Mouse (Mus musculus) embryonic fibroblast, embryonic 13.5 days (primary cell): ENCODE data around the gene Sh3bgrl2. TPM values are rescaled to one million over a fixed set of nuclear protein-coding genes. Genes with fewer than 3 reads are reported as not detected.

ENCODE experiments used
- H3K27ac ChIP-seq: 2 replicates; pipeline ENCODE4 v1.5.1; 2012; ENCODE audit warnings: low read length, control low read depth, inconsistent platforms; ENCODE audit not compliant: insufficient read depth
- H3K4me1 ChIP-seq: 2 replicates; pipeline ENCODE4 v1.6.1; 2011; ENCODE audit warnings: low read length; ENCODE audit not compliant: control insufficient read depth, insufficient read depth
- H3K4me3 ChIP-seq: 2 replicates; pipeline ENCODE4 v1.5.1; 2011; ENCODE audit warnings: mild to moderate bottlenecking, control low read depth, low read length; ENCODE audit not compliant: insufficient read depth
- CTCF ChIP-seq: IDR thresholded peaks from 2 replicates; pipeline ENCODE4 v1.5.1; 2011; ENCODE audit warnings: mild to moderate bottlenecking, control low read depth, low read length, moderate library complexity, borderline replicate concordance; ENCODE audit not compliant: insufficient read depth
- POLR2A ChIP-seq: IDR thresholded peaks from 2 replicates; pipeline ENCODE4 v1.6.1; 2011; ENCODE audit warnings: low read depth, mild to moderate bottlenecking, control low read depth, low read length, moderate library complexity
- polyA plus RNA-seq: library from polyadenylated mRNA; stranded (reverse); fragments of >200 nt; gene quantifications from 2 replicates; pipeline ENCODE4 v1.2.4, GENCODE M21; 2011; ENCODE audit warnings: low read depth; ENCODE audit not compliant: missing spikeins, insufficient read length

Sh3bgrl2 gene
- polyA plus RNA-seq, 1 experiment = 18.4 TPM

DNA sequence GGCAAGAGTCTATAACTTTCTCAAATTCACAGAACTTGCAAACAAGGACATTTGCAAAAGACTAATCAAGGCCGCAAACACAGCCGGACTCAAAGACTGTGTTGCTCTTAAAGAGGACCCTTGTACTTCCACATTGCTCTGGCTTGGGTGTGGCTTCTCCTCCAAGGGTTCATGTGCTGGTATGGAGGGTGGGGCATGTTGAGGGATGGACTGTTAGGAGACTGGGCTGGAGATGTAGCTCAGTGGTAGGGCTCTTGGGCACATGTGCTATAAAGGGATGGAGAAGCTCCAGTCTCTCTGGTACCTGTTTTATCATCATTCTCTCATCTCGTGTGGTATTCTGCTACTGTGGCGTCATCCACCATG lies 7.7 kb upstream of the Sh3bgrl2 start:
- H3K4me1 ChIP-seq = no peaks in the 10 kb centered on the region
- H3K27ac ChIP-seq = no peak overlapping the region
- no peak overlapping the region for H3K4me3 ChIP-seq
- TF ChIP-seq CTCF (no peak), POLR2A (no peak)

DNA sequence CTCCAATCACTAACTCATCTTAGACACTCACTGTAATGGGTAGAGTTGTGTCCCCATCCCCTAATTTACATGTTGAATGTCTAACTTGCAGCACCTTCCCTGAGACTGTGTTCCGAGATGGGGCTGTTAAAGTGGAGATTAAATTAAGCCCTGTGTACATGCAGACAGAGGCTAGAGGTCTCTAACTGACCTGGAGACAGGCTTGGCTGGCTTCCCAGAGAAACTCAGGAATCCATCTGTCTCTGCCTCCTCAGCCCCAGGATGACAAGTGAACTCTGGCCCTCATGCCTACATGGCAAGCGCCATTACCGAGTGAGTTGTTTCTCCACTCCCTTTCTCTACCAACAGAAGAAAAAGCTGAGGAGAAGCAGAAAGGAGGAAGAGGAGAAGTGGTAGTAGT lies 7.2 kb upstream of the Sh3bgrl2 start:
- Histone ChIP-seq H3K4me1 (no peaks in the 10 kb centered on the region), H3K4me3 (no peak overlapping the region), H3K27ac (no peak overlapping the region)
- no peak for TF ChIP-seq POLR2A

DNA sequence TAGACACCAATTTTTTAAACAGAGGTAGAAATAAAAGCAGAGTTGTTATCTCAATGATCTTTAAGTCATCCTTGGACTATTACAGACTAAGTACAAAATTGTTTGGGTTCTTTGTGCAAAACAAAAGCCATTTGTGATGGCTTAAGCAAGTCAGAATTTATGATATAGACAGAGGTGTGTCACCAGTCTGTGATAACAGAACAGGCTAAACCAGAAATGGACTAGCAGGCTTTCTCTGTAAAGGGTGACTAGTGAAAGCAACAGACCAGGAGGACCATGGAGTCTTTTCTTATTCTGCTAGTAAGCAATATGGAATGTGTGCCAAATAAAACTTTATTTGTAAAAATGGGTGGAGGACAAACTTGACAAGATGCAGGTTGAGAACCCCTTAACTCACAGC lies 2.9 kb upstream of the Sh3bgrl2 start:
- Histone ChIP-seq H3K27ac (no peak overlapping the region), H3K4me3 (no peak overlapping the region), H3K4me1 (no peaks in the 10 kb centered on the region)
- TF ChIP-seq POLR2A = no peak
- TF ChIP-seq CTCF = no peak

DNA sequence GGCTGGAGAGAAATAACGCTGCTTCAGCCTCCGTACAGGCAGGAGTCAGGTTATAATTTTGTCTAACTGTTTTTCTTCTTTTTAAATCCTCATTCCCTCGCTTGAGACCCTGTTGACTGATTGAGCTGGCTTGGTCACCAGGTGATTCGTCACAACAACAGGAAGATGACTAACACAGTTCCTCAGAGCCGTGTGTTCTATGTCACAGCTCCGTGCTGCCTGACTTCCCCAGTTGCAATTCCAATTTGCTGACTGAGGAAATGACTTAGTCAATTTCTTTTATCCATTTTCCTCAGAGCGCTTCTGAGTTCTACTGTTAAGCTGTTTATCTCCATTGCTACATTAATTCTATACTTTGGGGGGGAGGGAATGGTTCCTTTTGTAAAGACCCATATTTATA lies 1.8 kb upstream of the Sh3bgrl2 start:
- no peak overlapping the region for H3K4me3 ChIP-seq
- TF ChIP-seq CTCF (no peak), POLR2A (no peak)
- H3K27ac ChIP-seq = no peak overlapping the region
- H3K4me1 ChIP-seq = no peaks in the 10 kb centered on the region; the same call in 1 of the 2 replicates

DNA sequence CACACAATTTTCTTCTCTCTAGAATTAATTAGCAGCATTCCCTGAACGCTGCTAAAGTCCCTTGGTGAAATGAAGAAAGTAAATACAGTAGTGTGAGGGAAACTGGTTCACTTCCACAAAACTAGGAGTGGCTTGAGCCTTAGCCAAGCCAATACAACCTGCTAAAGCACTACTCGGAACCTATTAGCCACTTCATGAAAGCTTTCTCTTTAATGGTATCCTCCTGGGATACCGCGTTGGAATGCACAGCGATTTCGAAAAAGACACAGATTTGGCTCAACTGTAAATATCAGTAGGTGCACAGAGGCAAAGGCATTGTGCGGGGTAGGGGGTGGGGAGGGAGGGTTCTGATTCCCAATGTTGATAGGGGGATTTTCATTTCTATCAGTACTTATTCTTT lies 898 bp upstream of the Sh3bgrl2 start:
- TF ChIP-seq POLR2A (no peak), CTCF (no peak)

DNA sequence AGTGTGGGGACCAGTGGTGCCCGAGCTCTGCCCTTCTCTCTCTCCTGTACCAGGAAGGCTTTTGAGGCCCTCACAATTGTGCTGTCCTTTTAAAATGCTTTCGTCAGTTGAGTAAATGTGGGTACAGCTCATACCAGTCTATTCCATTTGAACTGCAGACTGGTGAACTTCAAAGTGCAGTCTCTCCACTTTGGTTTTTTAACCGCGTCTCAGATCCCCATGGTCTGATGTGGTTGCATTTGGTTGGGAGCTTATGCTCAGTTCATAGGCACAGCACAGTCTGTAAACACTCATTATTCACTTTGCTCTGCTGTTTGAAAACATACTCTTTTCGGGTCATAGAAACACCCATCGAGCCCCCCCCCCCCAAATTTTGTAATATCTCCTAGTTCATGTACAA lies 1.7 kb downstream of the Sh3bgrl2 start:
- H3K4me3 ChIP-seq = no peak overlapping the region
- TF ChIP-seq CTCF (no peak), POLR2A (no peak)
- H3K27ac ChIP-seq = no peak overlapping the region
- no peaks in the 10 kb centered on the region; the same call in 1 of the 2 replicates for H3K4me1 ChIP-seq

More for the DNA sequence above, 898 bp upstream of the Sh3bgrl2 start:
- Histone ChIP-seq H3K4me3 (no peak overlapping the region), H3K27ac (no peak overlapping the region), H3K4me1 (no peaks in the 10 kb centered on the region; the same call in 1 of the 2 replicates)

DNA sequence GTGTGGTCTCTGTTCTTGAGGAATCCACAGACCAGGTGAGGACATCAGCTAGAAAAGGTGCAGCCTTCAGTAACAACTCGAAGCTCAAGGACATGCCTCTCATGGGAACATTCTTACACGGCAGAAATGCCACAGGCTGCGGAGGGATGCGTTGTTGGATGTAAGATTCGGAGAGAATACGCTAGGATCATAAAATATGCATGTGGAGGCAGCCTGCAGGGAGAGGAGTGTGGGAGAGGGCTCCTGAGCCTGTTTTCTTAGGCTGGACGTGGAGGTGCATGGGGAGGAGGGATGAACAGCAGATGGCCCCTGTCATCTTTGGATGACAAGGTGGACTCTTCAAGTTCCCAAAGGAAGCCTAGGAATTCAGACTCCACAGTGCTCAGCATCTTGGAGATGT lies 3.0 kb downstream of the Sh3bgrl2 start:
- Histone ChIP-seq H3K4me1 (no peaks in the 10 kb centered on the region; the same call in 1 of the 2 replicates), H3K4me3 (no peak overlapping the region), H3K27ac (no peak overlapping the region)
- TF ChIP-seq POLR2A (no peak), CTCF (no peak)

DNA sequence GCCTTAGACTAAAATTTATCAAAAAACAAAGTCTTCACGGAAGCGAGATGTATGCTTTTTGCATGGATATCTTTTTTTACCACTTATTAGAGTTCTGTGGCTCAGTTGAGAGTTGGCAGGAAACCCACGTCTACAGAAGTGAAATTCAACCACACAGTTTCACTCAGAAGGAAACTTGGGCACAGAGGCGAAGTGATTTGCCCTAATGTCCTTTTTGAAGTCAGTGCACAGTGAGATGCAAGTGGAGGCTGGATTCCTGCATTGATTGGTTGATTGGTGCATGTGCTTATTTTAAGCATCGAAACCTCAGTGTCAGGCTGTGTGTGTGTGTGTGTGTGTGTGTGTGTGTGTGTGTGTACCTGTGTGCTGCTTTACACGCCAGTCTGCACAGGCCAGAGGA lies 3.5 kb downstream of the Sh3bgrl2 start:
- Histone ChIP-seq H3K4me3 (no peak overlapping the region), H3K27ac (no peak overlapping the region), H3K4me1 (peaks cover 1% of the 10 kb centered on the region; the same call in 1 of the 2 replicates)
- no peak for TF ChIP-seq CTCF
- TF ChIP-seq POLR2A = no peak

DNA sequence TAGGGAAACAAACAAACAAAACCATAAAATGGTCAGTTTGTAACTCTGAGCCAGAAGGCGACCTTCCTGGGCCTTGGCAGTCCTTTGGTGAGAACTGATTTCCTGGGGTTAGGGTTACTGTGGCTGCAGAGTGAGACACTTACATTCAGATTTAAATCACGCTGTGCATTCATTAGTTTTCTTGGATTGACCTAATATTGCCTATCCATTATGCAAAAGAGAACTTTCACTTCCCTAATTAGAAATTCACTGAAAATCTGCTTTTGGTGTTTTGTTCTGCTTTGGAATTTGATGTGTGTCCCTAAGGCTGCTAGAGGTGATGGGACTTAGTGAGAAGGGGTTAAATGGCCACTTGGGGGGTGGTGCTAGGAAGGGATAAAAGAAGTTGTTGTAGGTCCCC lies 7.5 kb downstream of the Sh3bgrl2 start:
- peaks cover 10% of the 10 kb centered on the region for H3K4me1 ChIP-seq
- TF ChIP-seq POLR2A (no peak), CTCF (no peak)
- H3K27ac ChIP-seq = no peak overlapping the region
- H3K4me3 ChIP-seq = no peak overlapping the region

DNA sequence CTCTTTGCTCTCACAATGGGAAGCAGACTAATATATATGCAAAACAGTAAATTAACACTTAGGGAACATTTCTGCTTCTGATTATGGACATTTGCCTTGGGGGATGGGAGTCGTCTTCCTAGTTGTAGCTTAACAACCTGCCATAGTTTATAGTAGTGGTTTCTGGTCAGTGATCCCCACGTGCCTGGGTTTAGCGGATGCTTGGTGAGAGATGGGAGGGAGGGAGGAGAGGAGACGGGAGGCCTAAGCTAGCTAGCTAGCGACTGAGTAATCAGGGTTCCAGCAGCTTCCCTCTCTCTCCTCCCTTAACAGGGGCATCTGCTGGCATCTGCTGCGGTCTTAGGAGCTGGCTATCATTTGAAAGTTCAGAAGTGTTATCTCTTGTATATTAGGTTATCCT lies 8.1 kb downstream of the Sh3bgrl2 start:
- TF ChIP-seq POLR2A = no peak
- no peak for TF ChIP-seq CTCF
- H3K27ac ChIP-seq = no peak overlapping the region
- no peak overlapping the region for H3K4me3 ChIP-seq
- peaks cover 10% of the 10 kb centered on the region for H3K4me1 ChIP-seq

DNA sequence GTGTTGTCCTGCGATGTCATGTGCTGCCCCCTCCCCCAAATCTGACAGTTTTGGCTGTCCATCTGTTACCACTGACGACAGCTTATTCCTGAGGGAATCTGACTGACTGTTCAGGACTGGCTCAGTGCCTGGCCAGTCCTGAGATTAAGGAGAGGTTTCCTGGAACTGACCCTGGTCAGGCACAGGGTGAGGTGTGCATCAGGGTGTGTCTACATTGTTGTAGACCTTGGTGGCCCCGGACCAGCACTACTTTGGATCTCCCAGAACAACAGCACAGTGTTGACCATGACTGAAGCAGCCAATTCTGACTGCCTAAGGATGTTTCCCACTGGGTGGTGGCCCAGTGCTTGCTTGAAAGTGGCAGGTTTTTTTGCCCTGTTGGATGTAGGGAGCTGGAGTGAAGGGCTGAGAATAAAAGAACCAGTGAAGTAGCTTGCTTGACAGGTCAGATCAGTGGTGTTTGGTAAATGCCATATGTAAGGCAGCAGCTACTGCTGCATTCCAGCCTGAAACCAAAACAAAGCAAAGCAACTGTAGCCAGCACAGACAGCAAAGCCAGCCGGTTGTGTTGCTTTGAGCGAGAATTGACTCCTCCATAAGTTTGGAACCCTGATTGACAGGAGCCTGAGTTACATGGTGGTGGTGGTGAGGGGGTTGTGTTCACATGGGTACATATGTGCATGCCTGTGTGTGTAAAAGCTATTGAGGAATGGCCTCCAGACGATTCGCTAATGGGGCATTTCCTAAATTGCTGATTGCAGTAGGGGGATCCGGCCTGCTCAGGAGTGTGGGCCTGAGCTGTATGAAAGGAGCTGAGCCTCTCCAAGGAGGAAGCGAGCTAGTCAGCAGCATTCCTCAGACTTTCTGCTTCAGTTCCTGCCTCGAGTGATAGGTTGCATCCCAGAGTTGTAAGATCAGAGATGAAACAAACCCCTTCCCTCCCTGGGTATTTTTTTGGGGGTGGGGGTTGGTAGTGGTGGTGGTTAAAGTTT lies 8.9 kb downstream of the Sh3bgrl2 start:
- peak overlapping the region; percentile 3; the same call in 1 of the 2 replicates for H3K27ac ChIP-seq

More for the DNA sequence above, 8.9 kb downstream of the Sh3bgrl2 start:
- H3K4me3 ChIP-seq = no peak overlapping the region
- peaks cover 10% of the 10 kb centered on the region for H3K4me1 ChIP-seq
- TF ChIP-seq POLR2A (no peak), CTCF (no peak)
